Mouse (Mus musculus): ENCODE data around the gene Coro1b. TPM values are rescaled to one million over a fixed set of nuclear protein-coding genes. Genes with fewer than 3 reads are reported as not detected.

Gene Coro1b
- total RNA-seq, 1 experiment, result 73.8 TPM

DNA sequence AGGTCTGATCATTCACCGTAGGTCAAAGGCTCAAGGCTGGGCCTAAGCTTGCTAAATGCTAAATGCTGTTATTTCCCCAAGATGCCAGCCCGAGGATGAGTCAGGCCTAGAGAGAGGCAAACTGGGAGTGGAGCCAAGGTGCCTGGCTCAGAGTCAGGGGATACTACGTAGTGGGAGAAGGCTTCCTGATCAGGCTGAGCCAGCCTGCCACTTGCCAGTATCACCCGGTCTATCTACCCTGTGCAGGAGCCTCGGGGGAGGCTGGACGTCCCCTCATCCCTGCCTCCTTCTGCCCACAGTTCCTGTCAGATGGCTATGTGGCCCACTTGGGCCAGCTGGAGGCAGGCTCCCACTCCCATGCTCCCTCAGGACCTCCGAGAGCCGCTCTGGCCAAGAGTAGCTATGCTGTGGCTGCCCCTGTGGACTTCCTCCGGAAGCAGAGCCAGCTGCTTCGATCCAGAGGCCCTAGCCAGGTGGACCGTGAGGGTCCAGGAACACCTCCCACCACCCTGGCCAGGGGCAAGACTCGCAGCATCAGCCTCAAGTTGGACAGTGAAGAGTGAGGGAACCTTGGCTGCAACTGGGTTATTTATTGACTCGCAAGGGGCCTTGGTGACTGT lies 35.1 kb upstream of the Coro1b start:
- Histone ChIP-seq H3K4me1 (ENCODE audit: control insufficient read depth in 2 of 2, insufficient read depth in 2 of 2, low read length in 2 of 2, poor library complexity in 1 of 2) (no peaks in the 10 kb centered on the region; a peak in 1 of 4 replicates), H3K4me3 (ENCODE audit: insufficient read depth in 1 of 2, low read depth in 1 of 2, low read length in 2 of 2, poor library complexity in 1 of 2, severe bottlenecking in 1 of 2) (no peak overlapping the region), H3K36me3 (ENCODE audit: control insufficient read depth, insufficient read depth, low read length, poor library complexity, severe bottlenecking) (peaks cover 19% of the 10 kb centered on the region; the same call in 1 of the 2 replicates), H3K9me3 (ENCODE audit: control insufficient read depth, insufficient read depth, low read depth, low read length) (no peaks in the 10 kb centered on the region), H3K27ac (ENCODE audit: insufficient read depth, low read depth, low read length, poor library complexity, severe bottlenecking) (no peak overlapping the region), H3K9ac (ENCODE audit: insufficient read depth, low read depth, low read length, poor library complexity, severe bottlenecking) (no peak overlapping the region)
- TF ChIP-seq MAFK (IDR thresholded peaks at IDR 0.05; ENCODE audit: insufficient read depth, low read depth, low read length), result no peak
- TF ChIP-seq ZNF384 (IDR thresholded peaks at IDR 0.05; ENCODE audit: low read depth, low read length), result no peak
- TF ChIP-seq HCFC1 (IDR thresholded peaks at IDR 0.05; ENCODE audit: borderline replicate concordance, insufficient read depth, low read length), result no peak
- TF ChIP-seq CHD2 (IDR thresholded peaks at IDR 0.05; ENCODE audit: low read depth, low read length), result no peak
- no peak for TF ChIP-seq ZC3H11A (IDR thresholded peaks at IDR 0.05; ENCODE audit: borderline replicate concordance, low read depth, low read length)
- no peak for DNase-seq (ENCODE audit: low read depth, low spot score)
- in situ Hi-C loops (cut with MboI; ENCODE audit: low sequenced_read_pairs in 2 of 2, unreplicated experiment in 2 of 2), result no loop called here

DNA sequence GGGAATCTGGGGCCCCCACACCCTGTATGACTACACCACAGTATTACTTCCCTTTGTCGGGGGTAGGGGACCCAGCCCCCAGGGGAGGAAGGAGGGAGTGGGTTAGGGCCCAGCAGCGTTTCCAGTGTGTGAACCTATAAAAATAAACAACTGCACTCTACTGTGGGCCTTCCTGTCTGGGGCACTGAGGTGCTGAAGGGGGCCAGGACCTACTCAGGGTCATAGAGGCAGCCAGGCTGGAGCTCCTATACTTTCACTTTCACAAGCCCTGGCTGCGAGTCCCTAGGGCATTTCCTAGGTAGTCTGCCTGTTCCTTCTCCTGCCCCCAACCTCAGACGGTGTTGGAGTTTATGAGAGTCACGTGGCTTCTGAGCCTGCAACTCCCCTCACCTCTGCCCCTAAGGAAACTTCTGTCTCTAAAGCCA lies 34.6 kb upstream of the Coro1b start:
- Histone ChIP-seq H3K4me3 (ENCODE audit: insufficient read depth in 1 of 2, low read depth in 1 of 2, low read length in 2 of 2, poor library complexity in 1 of 2, severe bottlenecking in 1 of 2) (no peak overlapping the region), H3K36me3 (ENCODE audit: control insufficient read depth, insufficient read depth, low read length, poor library complexity, severe bottlenecking) (peaks cover 19% of the 10 kb centered on the region; the same call in 1 of the 2 replicates), H3K27ac (ENCODE audit: insufficient read depth, low read depth, low read length, poor library complexity, severe bottlenecking) (no peak overlapping the region)

DNA sequence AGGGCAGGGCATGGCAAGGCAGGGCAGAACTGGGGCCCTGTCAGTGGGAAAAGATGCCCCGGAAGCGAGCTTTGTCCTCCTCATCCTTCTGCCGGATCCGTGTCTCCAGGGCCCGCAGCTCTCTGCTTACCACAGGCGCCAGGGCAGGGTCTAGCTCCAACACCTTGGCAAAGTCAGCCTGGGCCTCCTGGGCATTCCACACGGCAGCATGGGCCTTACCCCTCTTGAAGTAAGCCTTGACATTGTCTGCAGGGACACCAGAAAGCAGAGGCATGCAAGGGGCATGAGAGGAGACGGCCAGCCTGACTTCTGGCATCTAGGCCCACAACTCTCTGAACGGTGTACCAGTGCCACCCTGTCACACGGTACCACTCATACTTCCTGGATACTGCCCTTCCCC lies 33.9 kb upstream of the Coro1b start:
- in situ Hi-C loops (cut with MboI; ENCODE audit: low sequenced_read_pairs in 2 of 2, unreplicated experiment in 2 of 2), result no loop called here
- H3K27ac ChIP-seq (ENCODE audit: insufficient read depth, low read depth, low read length, poor library complexity, severe bottlenecking), result no peak overlapping the region
- H3K9me3 ChIP-seq (ENCODE audit: control insufficient read depth, insufficient read depth, low read depth, low read length), result no peaks in the 10 kb centered on the region
- H3K4me3 ChIP-seq (ENCODE audit: insufficient read depth in 1 of 2, low read depth in 1 of 2, low read length in 2 of 2, poor library complexity in 1 of 2, severe bottlenecking in 1 of 2), result no peak overlapping the region
- H3K36me3 ChIP-seq (ENCODE audit: control insufficient read depth, insufficient read depth, low read length, poor library complexity, severe bottlenecking), result peaks cover 19% of the 10 kb centered on the region; the same call in 1 of the 2 replicates
- no peaks in the 10 kb centered on the region; a peak in 1 of 4 replicates for H3K4me1 ChIP-seq (ENCODE audit: control insufficient read depth in 2 of 2, insufficient read depth in 2 of 2, low read length in 2 of 2, poor library complexity in 1 of 2)
- TF ChIP-seq ZC3H11A (IDR thresholded peaks at IDR 0.05; ENCODE audit: borderline replicate concordance, low read depth, low read length) (no peak), CHD2 (IDR thresholded peaks at IDR 0.05; ENCODE audit: low read depth, low read length) (no peak), HCFC1 (IDR thresholded peaks at IDR 0.05; ENCODE audit: borderline replicate concordance, insufficient read depth, low read length) (no peak), ZNF384 (IDR thresholded peaks at IDR 0.05; ENCODE audit: low read depth, low read length) (no peak)
- H3K9ac ChIP-seq (ENCODE audit: insufficient read depth, low read depth, low read length, poor library complexity, severe bottlenecking), result no peak overlapping the region
- no peak for DNase-seq (ENCODE audit: low read depth, low spot score)

More for the DNA sequence above, 34.6 kb upstream of the Coro1b start:
- TF ChIP-seq HCFC1 (IDR thresholded peaks at IDR 0.05; ENCODE audit: borderline replicate concordance, insufficient read depth, low read length) (no peak), CHD2 (IDR thresholded peaks at IDR 0.05; ENCODE audit: low read depth, low read length) (no peak), MAFK (IDR thresholded peaks at IDR 0.05; ENCODE audit: insufficient read depth, low read depth, low read length) (no peak), ZC3H11A (IDR thresholded peaks at IDR 0.05; ENCODE audit: borderline replicate concordance, low read depth, low read length) (no peak), ZNF384 (IDR thresholded peaks at IDR 0.05; ENCODE audit: low read depth, low read length) (no peak)
- in situ Hi-C loops (cut with MboI; ENCODE audit: low sequenced_read_pairs in 2 of 2, unreplicated experiment in 2 of 2), result no loop called here
- Histone ChIP-seq H3K9ac (ENCODE audit: insufficient read depth, low read depth, low read length, poor library complexity, severe bottlenecking) (no peak overlapping the region), H3K9me3 (ENCODE audit: control insufficient read depth, insufficient read depth, low read depth, low read length) (no peaks in the 10 kb centered on the region), H3K4me1 (ENCODE audit: control insufficient read depth in 2 of 2, insufficient read depth in 2 of 2, low read length in 2 of 2, poor library complexity in 1 of 2) (no peaks in the 10 kb centered on the region; a peak in 1 of 4 replicates)
- no peak for DNase-seq (ENCODE audit: low read depth, low spot score)

DNA sequence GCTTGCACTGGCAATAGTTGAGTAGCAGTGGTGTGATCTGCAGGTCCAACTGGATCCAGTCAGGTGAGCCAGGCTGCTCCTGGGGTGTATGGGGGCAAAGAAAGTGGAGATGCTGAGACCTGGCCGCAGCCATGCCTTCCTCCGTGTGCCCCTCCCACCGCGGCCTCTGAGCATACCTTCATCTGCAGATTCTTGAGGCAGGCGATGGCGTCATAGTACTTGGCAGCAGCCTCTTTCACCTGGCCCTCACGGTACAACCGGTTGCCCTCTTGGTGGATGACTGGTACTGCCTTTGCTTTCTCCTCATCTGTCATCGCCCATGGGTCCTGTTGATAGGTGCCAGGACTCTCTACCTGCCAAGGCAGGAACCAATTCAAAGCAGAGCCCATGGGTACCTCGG lies 33.3 kb upstream of the Coro1b start:
- peaks cover 19% of the 10 kb centered on the region; the same call in 1 of the 2 replicates for H3K36me3 ChIP-seq (ENCODE audit: control insufficient read depth, insufficient read depth, low read length, poor library complexity, severe bottlenecking)

DNA sequence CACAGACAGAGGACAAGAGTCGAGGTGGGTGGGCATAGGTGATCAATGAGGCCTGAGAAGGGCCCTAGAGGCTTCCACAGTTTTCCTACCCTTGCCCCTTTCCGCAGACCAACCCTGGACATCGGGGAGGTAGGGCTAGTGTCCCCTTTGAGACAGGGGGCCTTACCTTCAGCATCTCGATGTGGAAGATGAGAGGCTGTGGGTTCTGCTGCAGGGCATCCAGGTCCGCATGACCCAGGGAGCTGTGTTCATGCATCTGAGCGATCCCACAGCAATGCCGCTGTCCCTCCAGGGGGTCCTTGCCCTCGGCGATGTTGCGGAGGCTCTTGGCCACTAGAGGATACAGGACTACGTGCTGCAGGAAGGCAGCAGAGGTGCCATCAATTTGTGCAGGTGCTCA lies 32.6 kb upstream of the Coro1b start:
- no peak overlapping the region for H3K9ac ChIP-seq (ENCODE audit: insufficient read depth, low read depth, low read length, poor library complexity, severe bottlenecking)
- H3K27ac ChIP-seq (ENCODE audit: insufficient read depth, low read depth, low read length, poor library complexity, severe bottlenecking), result no peak overlapping the region
- DNase-seq (ENCODE audit: low read depth, low spot score), result no peak
- peaks cover 19% of the 10 kb centered on the region; the same call in 1 of the 2 replicates for H3K36me3 ChIP-seq (ENCODE audit: control insufficient read depth, insufficient read depth, low read length, poor library complexity, severe bottlenecking)
- H3K4me3 ChIP-seq (ENCODE audit: insufficient read depth in 1 of 2, low read depth in 1 of 2, low read length in 2 of 2, poor library complexity in 1 of 2, severe bottlenecking in 1 of 2), result no peak overlapping the region
- H3K4me1 ChIP-seq (ENCODE audit: control insufficient read depth in 2 of 2, insufficient read depth in 2 of 2, low read length in 2 of 2, poor library complexity in 1 of 2), result peaks cover 0 to 4% of the 10 kb centered on the region in 2 experiments; a peak in 1 of 4 replicates
- H3K9me3 ChIP-seq (ENCODE audit: control insufficient read depth, insufficient read depth, low read depth, low read length), result no peaks in the 10 kb centered on the region
- TF ChIP-seq MAFK (IDR thresholded peaks at IDR 0.05; ENCODE audit: insufficient read depth, low read depth, low read length), result no peak
- no peak for TF ChIP-seq ZNF384 (IDR thresholded peaks at IDR 0.05; ENCODE audit: low read depth, low read length)
- TF ChIP-seq ZC3H11A (IDR thresholded peaks at IDR 0.05; ENCODE audit: borderline replicate concordance, low read depth, low read length), result no peak
- no peak for TF ChIP-seq CHD2 (IDR thresholded peaks at IDR 0.05; ENCODE audit: low read depth, low read length)
- no peak for TF ChIP-seq HCFC1 (IDR thresholded peaks at IDR 0.05; ENCODE audit: borderline replicate concordance, insufficient read depth, low read length)
- in situ Hi-C loops (cut with MboI; ENCODE audit: low sequenced_read_pairs in 2 of 2, unreplicated experiment in 2 of 2), result no loop called here

More for the DNA sequence above, 33.3 kb upstream of the Coro1b start:
- no peak overlapping the region for H3K9ac ChIP-seq (ENCODE audit: insufficient read depth, low read depth, low read length, poor library complexity, severe bottlenecking)
- no peak overlapping the region for H3K27ac ChIP-seq (ENCODE audit: insufficient read depth, low read depth, low read length, poor library complexity, severe bottlenecking)
- DNase-seq (ENCODE audit: low read depth, low spot score), result no peak
- no peaks in the 10 kb centered on the region; a peak in 1 of 4 replicates for H3K4me1 ChIP-seq (ENCODE audit: control insufficient read depth in 2 of 2, insufficient read depth in 2 of 2, low read length in 2 of 2, poor library complexity in 1 of 2)
- no peak for TF ChIP-seq CHD2 (IDR thresholded peaks at IDR 0.05; ENCODE audit: low read depth, low read length)
- in situ Hi-C loops (cut with MboI; ENCODE audit: low sequenced_read_pairs in 2 of 2, unreplicated experiment in 2 of 2), result no loop called here
- H3K4me3 ChIP-seq (ENCODE audit: insufficient read depth in 1 of 2, low read depth in 1 of 2, low read length in 2 of 2, poor library complexity in 1 of 2, severe bottlenecking in 1 of 2), result no peak overlapping the region
- H3K9me3 ChIP-seq (ENCODE audit: control insufficient read depth, insufficient read depth, low read depth, low read length), result no peaks in the 10 kb centered on the region
